Mouse (Mus musculus): ENCODE results near the gene Lamtor4. TPM values are rescaled to one million over a fixed set of nuclear protein-coding genes. Genes with fewer than 3 reads are reported as not detected.

Lamtor4 gene
- total RNA-seq, 1 experiment, result 87.2 TPM

- in situ Hi-C loops (cut with MboI; ENCODE audit: low sequenced_read_pairs in 2 of 2, unreplicated experiment in 2 of 2), result no loop called here
- Histone ChIP-seq H3K4me3 (ENCODE audit: insufficient read depth in 1 of 2, low read depth in 1 of 2, low read length in 2 of 2, poor library complexity in 1 of 2, severe bottlenecking in 1 of 2) (no peak overlapping the region), H3K27ac (ENCODE audit: insufficient read depth, low read depth, low read length, poor library complexity, severe bottlenecking) (no peak overlapping the region), H3K9me3 (ENCODE audit: control insufficient read depth, insufficient read depth, low read depth, low read length) (no peaks in the 10 kb centered on the region), H3K36me3 (ENCODE audit: control insufficient read depth, insufficient read depth, low read length, poor library complexity, severe bottlenecking) (no peaks in the 10 kb centered on the region), H3K9ac (ENCODE audit: insufficient read depth, low read depth, low read length, poor library complexity, severe bottlenecking) (no peak overlapping the region), H3K4me1 (ENCODE audit: control insufficient read depth in 2 of 2, insufficient read depth in 2 of 2, low read length in 2 of 2, poor library complexity in 1 of 2) (no peaks in the 10 kb centered on the region)
- DNase-seq (ENCODE audit: low read depth, low spot score), result peak; percentile 72
- peak; percentile 53; the same call in 1 of the 2 replicates for TF ChIP-seq ZC3H11A (IDR thresholded peaks at IDR 0.05; ENCODE audit: borderline replicate concordance, low read depth, low read length)
- no peak for TF ChIP-seq CHD2 (IDR thresholded peaks at IDR 0.05; ENCODE audit: low read depth, low read length)
Measured at GRCm38 (mm10) chr5:138222111-138222510, 33.2 kb upstream of the Lamtor4 start.

GRCm38 (mm10) chr5:138223287-138223686 lies 32.0 kb upstream of the Lamtor4 start:
- no peak for TF ChIP-seq HCFC1 (IDR thresholded peaks at IDR 0.05; ENCODE audit: borderline replicate concordance, insufficient read depth, low read length)
- Histone ChIP-seq H3K9ac (ENCODE audit: insufficient read depth, low read depth, low read length, poor library complexity, severe bottlenecking) (no peak overlapping the region), H3K27ac (ENCODE audit: insufficient read depth, low read depth, low read length, poor library complexity, severe bottlenecking) (no peak overlapping the region), H3K4me3 (ENCODE audit: insufficient read depth in 1 of 2, low read depth in 1 of 2, low read length in 2 of 2, poor library complexity in 1 of 2, severe bottlenecking in 1 of 2) (no peak overlapping the region), H3K9me3 (ENCODE audit: control insufficient read depth, insufficient read depth, low read depth, low read length) (no peaks in the 10 kb centered on the region), H3K36me3 (ENCODE audit: control insufficient read depth, insufficient read depth, low read length, poor library complexity, severe bottlenecking) (no peaks in the 10 kb centered on the region), H3K4me1 (ENCODE audit: control insufficient read depth in 2 of 2, insufficient read depth in 2 of 2, low read length in 2 of 2, poor library complexity in 1 of 2) (no peaks in the 10 kb centered on the region)
- DNase-seq (ENCODE audit: low read depth, low spot score), result no peak
- in situ Hi-C loops (cut with MboI; ENCODE audit: low sequenced_read_pairs in 2 of 2, unreplicated experiment in 2 of 2), result no loop called here

- Histone ChIP-seq H3K9ac (ENCODE audit: insufficient read depth, low read depth, low read length, poor library complexity, severe bottlenecking) (no peak within 1 kb of the TSS), H3K4me1 (ENCODE audit: control insufficient read depth in 2 of 2, insufficient read depth in 2 of 2, low read length in 2 of 2, poor library complexity in 1 of 2) (no peaks in the 10 kb centered on the region), H3K4me3 (ENCODE audit: insufficient read depth in 1 of 2, low read depth in 1 of 2, low read length in 2 of 2, poor library complexity in 1 of 2, severe bottlenecking in 1 of 2) (no peak within 1 kb of the TSS), H3K36me3 (ENCODE audit: control insufficient read depth, insufficient read depth, low read length, poor library complexity, severe bottlenecking) (no peaks in the 10 kb centered on the region), H3K27ac (ENCODE audit: insufficient read depth, low read depth, low read length, poor library complexity, severe bottlenecking) (no peak within 1 kb of the TSS), H3K9me3 (ENCODE audit: control insufficient read depth, insufficient read depth, low read depth, low read length) (no peaks in the 10 kb centered on the region)
- no peak for DNase-seq (ENCODE audit: low read depth, low spot score)
- in situ Hi-C loops (cut with MboI; ENCODE audit: low sequenced_read_pairs in 2 of 2, unreplicated experiment in 2 of 2), result no loop called here
- TF ChIP-seq MAFK (IDR thresholded peaks at IDR 0.05; ENCODE audit: insufficient read depth, low read depth, low read length), result no peak
- TF ChIP-seq HCFC1 (IDR thresholded peaks at IDR 0.05; ENCODE audit: borderline replicate concordance, insufficient read depth, low read length), result no peak
- no peak for TF ChIP-seq ZNF384 (IDR thresholded peaks at IDR 0.05; ENCODE audit: low read depth, low read length)
- no peak for TF ChIP-seq CHD2 (IDR thresholded peaks at IDR 0.05; ENCODE audit: low read depth, low read length)
- TF ChIP-seq ZC3H11A (IDR thresholded peaks at IDR 0.05; ENCODE audit: borderline replicate concordance, low read depth, low read length), result no peak
Measured at GRCm38 (mm10) chr5:138225700-138226099, 29.6 kb upstream of the Lamtor4 start, which contains the start of gene Nxpe5. TSS of gene Nxpe5 (plus strand) at chr5:138225898.

GRCm38 (mm10) chr5:138226491-138226890 lies 28.8 kb upstream of the Lamtor4 start:
- in situ Hi-C loops (cut with MboI; ENCODE audit: low sequenced_read_pairs in 2 of 2, unreplicated experiment in 2 of 2), result no loop called here

GRCm38 (mm10) chr5:138227367-138227766 lies 27.9 kb upstream of the Lamtor4 start:
- H3K27ac ChIP-seq (ENCODE audit: insufficient read depth, low read depth, low read length, poor library complexity, severe bottlenecking), result no peak overlapping the region
- TF ChIP-seq CHD2 (IDR thresholded peaks at IDR 0.05; ENCODE audit: low read depth, low read length), result no peak
- no peak for TF ChIP-seq MAFK (IDR thresholded peaks at IDR 0.05; ENCODE audit: insufficient read depth, low read depth, low read length)
- TF ChIP-seq ZC3H11A (IDR thresholded peaks at IDR 0.05; ENCODE audit: borderline replicate concordance, low read depth, low read length), result no peak
- TF ChIP-seq HCFC1 (IDR thresholded peaks at IDR 0.05; ENCODE audit: borderline replicate concordance, insufficient read depth, low read length), result no peak
- no peak for TF ChIP-seq ZNF384 (IDR thresholded peaks at IDR 0.05; ENCODE audit: low read depth, low read length)
- H3K4me1 ChIP-seq (ENCODE audit: control insufficient read depth in 2 of 2, insufficient read depth in 2 of 2, low read length in 2 of 2, poor library complexity in 1 of 2), result no peaks in the 10 kb centered on the region
- in situ Hi-C loops (cut with MboI; ENCODE audit: low sequenced_read_pairs in 2 of 2, unreplicated experiment in 2 of 2), result no loop called here
- no peaks in the 10 kb centered on the region for H3K9me3 ChIP-seq (ENCODE audit: control insufficient read depth, insufficient read depth, low read depth, low read length)
- no peaks in the 10 kb centered on the region for H3K36me3 ChIP-seq (ENCODE audit: control insufficient read depth, insufficient read depth, low read length, poor library complexity, severe bottlenecking)
- H3K4me3 ChIP-seq (ENCODE audit: insufficient read depth in 1 of 2, low read depth in 1 of 2, low read length in 2 of 2, poor library complexity in 1 of 2, severe bottlenecking in 1 of 2), result no peak overlapping the region
- no peak overlapping the region for H3K9ac ChIP-seq (ENCODE audit: insufficient read depth, low read depth, low read length, poor library complexity, severe bottlenecking)
- DNase-seq (ENCODE audit: low read depth, low spot score), result no peak

More at GRCm38 (mm10) chr5:138226491-138226890, 28.8 kb upstream of the Lamtor4 start:
- no peaks in the 10 kb centered on the region for H3K36me3 ChIP-seq (ENCODE audit: control insufficient read depth, insufficient read depth, low read length, poor library complexity, severe bottlenecking)
- no peak overlapping the region for H3K27ac ChIP-seq (ENCODE audit: insufficient read depth, low read depth, low read length, poor library complexity, severe bottlenecking)
- H3K4me1 ChIP-seq (ENCODE audit: control insufficient read depth in 2 of 2, insufficient read depth in 2 of 2, low read length in 2 of 2, poor library complexity in 1 of 2), result no peaks in the 10 kb centered on the region
- TF ChIP-seq MAFK (IDR thresholded peaks at IDR 0.05; ENCODE audit: insufficient read depth, low read depth, low read length) (no peak), ZC3H11A (IDR thresholded peaks at IDR 0.05; ENCODE audit: borderline replicate concordance, low read depth, low read length) (no peak), ZNF384 (IDR thresholded peaks at IDR 0.05; ENCODE audit: low read depth, low read length) (no peak), HCFC1 (IDR thresholded peaks at IDR 0.05; ENCODE audit: borderline replicate concordance, insufficient read depth, low read length) (no peak), CHD2 (IDR thresholded peaks at IDR 0.05; ENCODE audit: low read depth, low read length) (no peak)
- no peak overlapping the region for H3K9ac ChIP-seq (ENCODE audit: insufficient read depth, low read depth, low read length, poor library complexity, severe bottlenecking)
- H3K9me3 ChIP-seq (ENCODE audit: control insufficient read depth, insufficient read depth, low read depth, low read length), result no peaks in the 10 kb centered on the region
- no peak for DNase-seq (ENCODE audit: low read depth, low spot score)
- H3K4me3 ChIP-seq (ENCODE audit: insufficient read depth in 1 of 2, low read depth in 1 of 2, low read length in 2 of 2, poor library complexity in 1 of 2, severe bottlenecking in 1 of 2), result no peak overlapping the region
